Mouse (Mus musculus) ES-Bruce4 (cell line): Measurements from ENCODE around the gene Elfn2.

ENCODE experiments used
- CTCF ChIP-seq: IDR thresholded peaks from one replicate; pipeline ENCODE4 v1.8.1; 2011; ENCODE audit warnings: low read depth, low read length
- EP300 ChIP-seq: IDR thresholded peaks from 2 replicates; pipeline ENCODE4 v1.6.1; 2011; ENCODE audit warnings: low read depth, low read length; ENCODE audit not compliant: insufficient read depth

DNA sequence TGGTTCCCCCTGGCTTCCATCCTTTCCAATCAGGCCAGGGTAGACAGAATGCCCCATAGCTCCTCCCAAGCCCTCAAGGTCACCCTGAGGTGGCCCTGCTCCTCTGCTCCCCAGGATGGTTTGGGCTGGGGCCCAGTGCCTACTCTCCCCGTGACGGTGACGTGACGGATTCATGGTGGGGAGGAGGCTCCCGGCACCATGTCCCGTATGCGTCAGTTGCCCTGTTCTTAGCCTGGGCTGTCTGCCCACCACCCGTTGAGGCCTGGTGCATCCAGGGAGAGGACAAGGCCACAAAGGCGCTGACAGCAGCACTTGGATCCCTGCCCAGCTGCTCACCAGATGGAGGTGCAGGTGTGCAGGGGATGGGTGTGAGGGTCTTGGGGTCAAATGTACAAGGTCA, 41.6 kb downstream of the Elfn2 start:
- no peak for TF ChIP-seq EP300
- no peak for TF ChIP-seq CTCF
